Mouse (Mus musculus) liver, postnatal 0 days (tissue): ENCODE results near the gene Ercc6.

Experiments
- CTCF ChIP-seq: sonication (generic); IDR thresholded peaks from 2 replicates; pipeline ENCODE4 v1.5.1; 2016; ENCODE audit warnings: antibody characterized with exemption, low read depth
- EP300 ChIP-seq: IDR thresholded peaks from 2 replicates; pipeline ENCODE4 v1.6.1; 2016; ENCODE audit warnings: antibody characterized with exemption, low read depth, mild to moderate bottlenecking

GRCm38 (mm10) chr14:32551854-32552253 lies 38.5 kb downstream of the Ercc6 start:
- TF ChIP-seq EP300 = no peak
- TF ChIP-seq CTCF = peak; percentile 13; the same call in 1 of the 2 replicates
